Mouse (Mus musculus): Measurements from ENCODE around the gene Kctd8.

DNA sequence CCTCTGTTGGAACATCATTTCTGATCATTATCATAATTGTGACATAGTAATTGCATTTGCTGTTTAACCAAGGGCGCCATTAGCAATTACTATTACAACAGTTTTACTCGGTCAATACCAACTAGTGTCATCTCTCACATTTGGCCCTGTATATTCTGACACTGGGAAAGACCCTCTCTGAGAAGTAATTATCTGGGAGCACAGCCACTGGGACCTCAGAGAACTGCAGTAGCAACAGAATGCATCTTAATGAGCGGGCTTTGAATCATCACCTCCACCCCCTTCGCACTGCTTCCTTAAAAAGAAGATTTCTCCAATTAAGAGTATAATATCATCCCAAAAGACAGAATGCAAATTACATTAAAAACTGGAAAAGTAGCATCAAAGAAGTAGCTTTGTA, 200.4 kb downstream of the Kctd8 start:
- TF ChIP-seq EP300 (IDR thresholded peaks at IDR 0.05; ENCODE audit: low read depth) (no peak), CTCF (IDR thresholded peaks at IDR 0.05; ENCODE audit: low read depth) (no peak)

Measured in liver, embryonic 14.5 days (tissue).